In genomic region chr10:126993621-126994020, GRCm38 (mm10) we compare ENCODE assay signal across 21 mouse cellular contexts. TPM values are rescaled to one million over a fixed set of nuclear protein-coding genes. Genes with fewer than 3 reads are reported as not detected.
"Had no signal": no experiment of that assay in that cellular context is flagged by ENCODE, and none has a peak within 500 bp of the region (broad histone marks: within the 10 kb centered on the region; RNA-seq: fewer than 3 reads in every experiment).

No protein-coding gene starts in this region.

- DNase-seq: liver, embryonic 13.5 days; liver, postnatal 0 days; lung, adult 2 months; lung, postnatal 14 days; lung, postnatal 36 days; right cerebral cortex, postnatal 14 days; thymus, adult 18-20 months; thymus, postnatal 14 days; thymus, postnatal 36 days had no signal

- H3K27me3 ChIP-seq: liver, embryonic 13.5 days; liver, embryonic 15.5 days; lung, embryonic 15.5 days; midbrain, embryonic 13.5 days; midbrain, embryonic 15.5 days; neural tube, embryonic 13.5 days; neural tube, embryonic 15.5 days had no signal

- H3K4me3 ChIP-seq: liver, embryonic 13.5 days; liver, embryonic 15.5 days; lung, embryonic 15.5 days; midbrain, embryonic 13.5 days; midbrain, embryonic 15.5 days; neural tube, embryonic 13.5 days; neural tube, embryonic 15.5 days had no signal

- H3K9me3 ChIP-seq: liver, embryonic 13.5 days; liver, embryonic 15.5 days; lung, embryonic 15.5 days; midbrain, embryonic 13.5 days; midbrain, embryonic 15.5 days; neural tube, embryonic 13.5 days; neural tube, embryonic 15.5 days had no signal

- ATAC-seq: liver, postnatal 0 days; lung, postnatal 0 days; midbrain, embryonic 13.5 days; midbrain, embryonic 15.5 days had no signal

RNA-seq across cellular contexts. Expression of gene Avil, which starts 6.9 kb away (rescaled TPM):
- total RNA-seq: megakaryocyte progenitor cell, adult 5-6 weeks had no signal
- polyA plus RNA-seq: liver, postnatal 0 days; macrophage had no signal

RNA-seq across cellular contexts. Expression of gene Eef1akmt3, which starts 47.7 kb away (rescaled TPM):
- total RNA-seq: megakaryocyte progenitor cell, adult 5-6 weeks; midbrain, postnatal 0 days; monocyte, adult 5-6 weeks had no signal
- polyA plus RNA-seq: macrophage; thymus, postnatal 0 days had no signal
